Mouse (Mus musculus): ENCODE results near the gene Inca1. TPM values are rescaled to one million over a fixed set of nuclear protein-coding genes. Genes with fewer than 3 reads are reported as not detected.

Gene Inca1
- polyA plus RNA-seq, 1 experiment: 0.42 TPM

DNA sequence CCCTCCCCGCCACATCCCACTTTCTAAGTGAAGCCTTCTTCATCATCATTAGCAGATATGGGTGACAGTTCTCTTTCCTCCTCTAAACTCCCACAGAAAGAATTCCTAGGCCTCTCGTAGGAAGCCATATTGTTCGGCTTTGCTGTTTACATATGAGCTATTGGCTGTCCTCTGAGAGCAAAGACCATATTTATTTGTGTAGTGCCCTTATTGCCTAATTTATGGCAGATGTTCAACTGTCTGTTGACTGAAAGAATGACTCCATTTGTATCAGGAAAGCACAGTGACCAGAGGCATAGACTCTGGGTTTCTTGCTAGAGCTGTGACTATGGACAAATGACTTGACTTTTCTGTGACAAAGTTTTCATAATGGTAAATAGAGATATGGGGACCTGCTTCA lies 41.6 kb upstream of the Inca1 start:
- Histone ChIP-seq H3K4me3 (ENCODE audit: insufficient read depth, poor library complexity, severe bottlenecking) (no peak overlapping the region), H3K79me2 (ENCODE audit: control insufficient read depth, insufficient read depth) (no peaks in the 10 kb centered on the region), H3K79me3 (ENCODE audit: low read depth) (no peaks in the 10 kb centered on the region), H3K27me3 (ENCODE audit: control insufficient read depth, insufficient read depth, insufficient read length) (no peaks in the 10 kb centered on the region), H3ac (ENCODE audit: control insufficient read depth, insufficient read length, low read depth) (no peak overlapping the region), H3K36me3 (ENCODE audit: control insufficient read depth, insufficient read depth) (no peaks in the 10 kb centered on the region)
- TF ChIP-seq FOSL1 (IDR thresholded peaks at IDR 0.05; ENCODE audit: insufficient read depth, low read length, poor library complexity, severe bottlenecking) (no peak), USF1 (IDR thresholded peaks at IDR 0.05; ENCODE audit: low read depth) (no peak), CTCF (IDR thresholded peaks at IDR 0.05; ENCODE audit: control insufficient read depth, insufficient read depth, insufficient read length) (no peak), MAX (IDR thresholded peaks at IDR 0.05) (no peak), CEBPB (IDR thresholded peaks at IDR 0.05; ENCODE audit: low read depth) (no peak), MYOG (IDR thresholded peaks at IDR 0.05; ENCODE audit: control insufficient read depth, extremely low read depth, insufficient read length) (no peak), MYOD1 (IDR thresholded peaks at IDR 0.05; ENCODE audit: control insufficient read depth, insufficient read length, low read depth) (no peak)

DNA sequence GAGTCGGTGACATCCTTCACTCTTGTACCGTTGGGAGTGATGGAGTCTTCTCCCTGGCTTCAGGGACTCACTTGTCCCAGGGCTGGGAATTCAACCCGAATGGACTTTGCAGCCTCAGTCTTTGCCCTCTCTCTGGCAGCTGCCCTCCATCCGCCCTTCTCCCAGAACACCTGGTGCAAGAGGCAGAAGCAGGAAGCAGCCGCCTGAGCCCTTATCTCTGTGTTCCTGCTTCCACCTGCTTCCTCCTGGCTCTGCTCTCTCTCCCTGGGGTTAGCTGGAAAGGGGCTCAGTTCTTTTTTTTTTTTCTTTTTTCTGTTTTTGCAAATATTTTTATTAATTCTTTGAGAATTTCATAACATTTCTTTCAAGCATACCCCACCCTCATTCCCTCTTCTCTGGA lies 37.8 kb upstream of the Inca1 start:
- no peak overlapping the region for H3ac ChIP-seq (ENCODE audit: control insufficient read depth, insufficient read length, low read depth)
- H3K79me3 ChIP-seq (ENCODE audit: low read depth): no peaks in the 10 kb centered on the region
- H3K4me3 ChIP-seq (ENCODE audit: insufficient read depth, poor library complexity, severe bottlenecking): no peak overlapping the region
- H3K27me3 ChIP-seq (ENCODE audit: control insufficient read depth, insufficient read depth, insufficient read length): no peaks in the 10 kb centered on the region
- H3K36me3 ChIP-seq (ENCODE audit: control insufficient read depth, insufficient read depth): no peaks in the 10 kb centered on the region
- H3K79me2 ChIP-seq (ENCODE audit: control insufficient read depth, insufficient read depth): no peaks in the 10 kb centered on the region
- TF ChIP-seq FOSL1 (IDR thresholded peaks at IDR 0.05; ENCODE audit: insufficient read depth, low read length, poor library complexity, severe bottlenecking): no peak
- no peak for TF ChIP-seq MYOD1 (IDR thresholded peaks at IDR 0.05; ENCODE audit: control insufficient read depth, insufficient read length, low read depth)
- no peak for TF ChIP-seq MYOG (IDR thresholded peaks at IDR 0.05; ENCODE audit: control insufficient read depth, extremely low read depth, insufficient read length)
- TF ChIP-seq CTCF (IDR thresholded peaks at IDR 0.05; ENCODE audit: control insufficient read depth, insufficient read depth, insufficient read length): no peak
- TF ChIP-seq USF1 (IDR thresholded peaks at IDR 0.05; ENCODE audit: low read depth): no peak
- no peak for TF ChIP-seq CEBPB (IDR thresholded peaks at IDR 0.05; ENCODE audit: low read depth)
- TF ChIP-seq MAX (IDR thresholded peaks at IDR 0.05): no peak

DNA sequence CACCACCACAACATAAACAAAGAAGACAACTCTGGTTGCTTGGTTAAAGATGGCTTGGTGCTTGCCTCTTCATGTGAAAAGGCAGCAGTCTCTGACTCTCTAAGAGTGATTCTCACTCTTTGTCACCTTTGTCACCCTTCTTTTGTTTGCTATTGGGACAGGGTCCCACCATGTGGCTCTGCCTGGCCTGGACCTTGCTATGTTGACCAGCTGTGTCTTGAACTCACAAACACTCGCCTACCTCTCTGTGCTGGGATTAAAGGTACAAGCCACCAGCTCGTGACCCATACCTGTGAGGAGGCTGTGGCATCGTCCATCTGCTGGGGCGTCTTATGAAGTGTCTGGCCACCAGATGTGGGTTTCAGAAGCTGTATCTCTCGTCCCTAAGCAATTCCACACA lies 33.3 kb upstream of the Inca1 start:
- no peaks in the 10 kb centered on the region for H3K27me3 ChIP-seq (ENCODE audit: control insufficient read depth, insufficient read depth, insufficient read length)
- TF ChIP-seq FOSL1 (IDR thresholded peaks at IDR 0.05; ENCODE audit: insufficient read depth, low read length, poor library complexity, severe bottlenecking) (no peak), USF1 (IDR thresholded peaks at IDR 0.05; ENCODE audit: low read depth) (no peak), MAX (IDR thresholded peaks at IDR 0.05) (no peak), MYOG (IDR thresholded peaks at IDR 0.05; ENCODE audit: control insufficient read depth, extremely low read depth, insufficient read length) (no peak), MYOD1 (IDR thresholded peaks at IDR 0.05; ENCODE audit: control insufficient read depth, insufficient read length, low read depth) (no peak), CTCF (IDR thresholded peaks at IDR 0.05; ENCODE audit: control insufficient read depth, insufficient read depth, insufficient read length) (no peak), CEBPB (IDR thresholded peaks at IDR 0.05; ENCODE audit: low read depth) (no peak)

DNA sequence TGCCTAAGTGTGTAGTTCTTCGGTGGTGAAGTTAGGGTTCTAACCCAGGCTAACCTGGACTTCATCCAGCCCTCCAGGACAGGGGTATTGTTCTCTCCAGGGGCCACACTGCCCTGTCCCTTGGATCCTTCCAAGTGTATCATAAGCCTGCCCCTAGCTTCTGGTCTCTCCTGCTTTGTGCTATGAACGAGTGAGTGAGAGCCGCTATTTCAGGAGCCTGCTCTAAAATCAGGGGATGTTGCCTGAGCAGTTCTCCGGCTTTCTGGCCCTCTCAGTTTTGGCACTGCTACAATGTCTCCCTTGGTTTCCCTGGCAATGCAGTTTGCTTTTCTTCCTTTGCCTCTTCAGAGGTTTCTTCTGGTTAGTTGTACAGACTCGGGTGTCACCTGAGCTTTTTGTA lies 31.2 kb upstream of the Inca1 start:
- Histone ChIP-seq H3K79me2 (ENCODE audit: control insufficient read depth, insufficient read depth) (no peaks in the 10 kb centered on the region), H3ac (ENCODE audit: control insufficient read depth, insufficient read length, low read depth) (no peak overlapping the region), H3K79me3 (ENCODE audit: low read depth) (no peaks in the 10 kb centered on the region), H3K4me3 (ENCODE audit: insufficient read depth, poor library complexity, severe bottlenecking) (no peak overlapping the region), H3K36me3 (ENCODE audit: control insufficient read depth, insufficient read depth) (peaks cover 29% of the 10 kb centered on the region), H3K27me3 (ENCODE audit: control insufficient read depth, insufficient read depth, insufficient read length) (no peaks in the 10 kb centered on the region)
- no peak for TF ChIP-seq MYOG (IDR thresholded peaks at IDR 0.05; ENCODE audit: control insufficient read depth, extremely low read depth, insufficient read length)
- TF ChIP-seq FOSL1 (IDR thresholded peaks at IDR 0.05; ENCODE audit: insufficient read depth, low read length, poor library complexity, severe bottlenecking): no peak
- no peak for TF ChIP-seq CEBPB (IDR thresholded peaks at IDR 0.05; ENCODE audit: low read depth)
- no peak for TF ChIP-seq USF1 (IDR thresholded peaks at IDR 0.05; ENCODE audit: low read depth)
- no peak for TF ChIP-seq CTCF (IDR thresholded peaks at IDR 0.05; ENCODE audit: control insufficient read depth, insufficient read depth, insufficient read length)
- no peak for TF ChIP-seq MYOD1 (IDR thresholded peaks at IDR 0.05; ENCODE audit: control insufficient read depth, insufficient read length, low read depth)
- TF ChIP-seq MAX (IDR thresholded peaks at IDR 0.05): no peak

More for the DNA sequence above, 33.3 kb upstream of the Inca1 start:
- H3K36me3 ChIP-seq (ENCODE audit: control insufficient read depth, insufficient read depth): peaks cover 8% of the 10 kb centered on the region
- H3K79me3 ChIP-seq (ENCODE audit: low read depth): no peaks in the 10 kb centered on the region
- H3K79me2 ChIP-seq (ENCODE audit: control insufficient read depth, insufficient read depth): no peaks in the 10 kb centered on the region
- H3K4me3 ChIP-seq (ENCODE audit: insufficient read depth, poor library complexity, severe bottlenecking): no peak overlapping the region
- no peak overlapping the region for H3ac ChIP-seq (ENCODE audit: control insufficient read depth, insufficient read length, low read depth)

DNA sequence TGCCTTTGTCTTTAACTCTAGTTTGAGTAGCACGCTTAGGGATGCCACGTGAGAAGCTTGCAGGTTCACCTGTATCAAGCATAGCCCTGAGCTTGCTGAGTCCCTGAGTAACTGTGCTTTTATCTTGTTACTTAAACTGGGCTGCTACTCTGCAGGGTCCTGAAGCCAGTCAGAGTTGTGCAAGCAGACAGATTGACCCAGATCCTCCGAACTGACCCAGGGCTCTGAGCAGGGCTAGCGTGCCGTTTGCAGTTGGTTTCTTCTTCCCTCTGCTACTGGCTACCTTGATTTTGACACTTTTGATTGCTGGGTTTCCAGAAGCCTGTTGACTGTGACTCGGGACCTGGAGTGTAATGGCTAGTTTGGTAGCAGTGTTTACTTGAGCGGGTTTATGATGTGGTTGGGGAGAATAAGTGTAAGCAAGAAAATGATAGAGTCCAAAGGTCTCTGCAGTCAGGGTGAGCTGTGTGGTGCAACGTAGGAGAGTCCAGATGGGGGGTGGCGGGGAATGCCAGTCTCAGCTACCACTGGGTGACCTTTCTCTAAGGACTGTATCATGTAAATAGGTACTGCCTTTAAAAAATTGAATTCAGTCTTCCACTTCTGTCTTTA lies 30.6 kb upstream of the Inca1 start:
- H3ac ChIP-seq (ENCODE audit: control insufficient read depth, insufficient read length, low read depth): no peak overlapping the region
- H3K4me3 ChIP-seq (ENCODE audit: insufficient read depth, poor library complexity, severe bottlenecking): no peak overlapping the region
- no peak for TF ChIP-seq CTCF (IDR thresholded peaks at IDR 0.05; ENCODE audit: control insufficient read depth, insufficient read depth, insufficient read length)
- TF ChIP-seq USF1 (IDR thresholded peaks at IDR 0.05; ENCODE audit: low read depth): no peak
- no peak for TF ChIP-seq MYOG (IDR thresholded peaks at IDR 0.05; ENCODE audit: control insufficient read depth, extremely low read depth, insufficient read length)
- no peak for TF ChIP-seq CEBPB (IDR thresholded peaks at IDR 0.05; ENCODE audit: low read depth)
- TF ChIP-seq MYOD1 (IDR thresholded peaks at IDR 0.05; ENCODE audit: control insufficient read depth, insufficient read length, low read depth): no peak
- no peak for TF ChIP-seq MAX (IDR thresholded peaks at IDR 0.05)
- TF ChIP-seq FOSL1 (IDR thresholded peaks at IDR 0.05; ENCODE audit: insufficient read depth, low read length, poor library complexity, severe bottlenecking): no peak
- H3K79me2 ChIP-seq (ENCODE audit: control insufficient read depth, insufficient read depth): no peaks in the 10 kb centered on the region
- H3K27me3 ChIP-seq (ENCODE audit: control insufficient read depth, insufficient read depth, insufficient read length): no peaks in the 10 kb centered on the region
- H3K79me3 ChIP-seq (ENCODE audit: low read depth): no peaks in the 10 kb centered on the region
- H3K36me3 ChIP-seq (ENCODE audit: control insufficient read depth, insufficient read depth): peaks cover 36% of the 10 kb centered on the region

Data from C2C12 (cell line).